Mouse (Mus musculus): ENCODE data around the gene Fbxo8. TPM values are rescaled to one million over a fixed set of nuclear protein-coding genes. Genes with fewer than 3 reads are reported as not detected.

The Fbxo8 gene
- total and polyA plus RNA-seq, 3 experiments, result 14.8 to 47.0 (median 28.1) TPM

DNA sequence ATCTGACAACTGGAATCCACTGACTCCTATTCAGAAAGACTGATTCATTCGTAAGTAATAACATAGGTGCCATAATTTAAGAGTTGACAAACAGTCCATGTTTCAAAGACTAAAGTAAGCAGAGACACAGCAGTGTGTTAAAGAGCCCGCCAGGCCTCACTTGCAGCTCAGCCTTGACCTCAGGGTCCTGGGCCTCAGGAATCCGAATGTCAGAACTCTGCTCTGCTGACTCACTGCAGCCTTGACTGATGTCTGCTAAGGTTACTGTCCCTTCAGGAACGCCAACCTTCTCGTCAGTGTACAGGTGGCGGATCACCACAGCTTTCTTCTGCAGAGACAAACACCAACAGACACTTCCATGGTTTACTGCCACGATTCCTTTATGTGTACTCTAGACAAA lies 10.2 kb upstream of the Fbxo8 start:
- dilution Hi-C loops (cut with MboI; ENCODE audit: extremely low pct_ligation_motif_present, extremely low pct_unique_long_range_greater_than_20kb, low sequenced_read_pairs) (no loop called here), in situ Hi-C loops (cut with MboI; ENCODE audit: low pct_ligation_motif_present, low pct_unique_long_range_greater_than_20kb, low sequenced_read_pairs) (loop anchor here (5.0 kb wide), 1 partner anchor 67 kb away; no protein-coding TSS in a partner anchor)
- no peak for DNase-seq (ENCODE audit: extremely low read depth)
- no peaks in the 10 kb centered on the region for H3K9me3 ChIP-seq (replicated peaks; ENCODE audit: low read length)
- H3K27me3 ChIP-seq (replicated peaks), result no peaks in the 10 kb centered on the region
- no peak overlapping the region for H3K27ac ChIP-seq (ENCODE audit: insufficient read depth, low read depth)
- no peak overlapping the region for H3K4me2 ChIP-seq (ENCODE audit: insufficient read depth, low read depth, poor library complexity, severe bottlenecking)
- no peaks in the 10 kb centered on the region for H3K79me2 ChIP-seq (replicated peaks; ENCODE audit: control insufficient read depth, extremely low read depth, insufficient read depth, poor library complexity, severe bottlenecking)
- no peaks in the 10 kb centered on the region for H3K4me1 ChIP-seq (ENCODE audit: control insufficient read depth in 1 of 2, insufficient read depth in 2 of 2)
- H3K9ac ChIP-seq (ENCODE audit: insufficient read depth, low read depth), result no peak overlapping the region
- TF ChIP-seq USF2 (conservative IDR thresholded peaks at IDR 0.05; ENCODE audit: low read depth, low read length) (no peak), EP300 (IDR thresholded peaks at IDR 0.05; ENCODE audit: low read length) (no peak), PAX5 (IDR thresholded peaks at IDR 0.05; ENCODE audit: low read length) (no peak), JUND (conservative IDR thresholded peaks at IDR 0.05; ENCODE audit: low read depth, low read length) (no peak), GABPA (IDR thresholded peaks at IDR 0.05; ENCODE audit: insufficient replicate concordance, low read depth, low read length) (no peak), SMC3 (IDR thresholded peaks at IDR 0.05; ENCODE audit: low read depth, low read length) (no peak), RCOR1 (conservative IDR thresholded peaks at IDR 0.05; ENCODE audit: low read depth, low read length) (no peak), HCFC1 (IDR thresholded peaks at IDR 0.05; ENCODE audit: low read depth, low read length) (no peak), MEF2A (IDR thresholded peaks at IDR 0.05; ENCODE audit: borderline replicate concordance, low read depth, low read length) (no peak), MXI1 (IDR thresholded peaks at IDR 0.05; ENCODE audit: low read depth, low read length) (no peak), CHD2 (IDR thresholded peaks at IDR 0.05; ENCODE audit: low read length) (no peak), MAX (IDR thresholded peaks at IDR 0.05; ENCODE audit: low read length) (no peak), KAT2A (IDR thresholded peaks at IDR 0.05; ENCODE audit: insufficient replicate concordance, low read length) (no peak), ZNF384 (IDR thresholded peaks at IDR 0.05; ENCODE audit: low read depth, low read length) (no peak), ZMIZ1 (IDR thresholded peaks at IDR 0.05; ENCODE audit: low read depth, low read length) (no peak), TCF12 (IDR thresholded peaks at IDR 0.05; ENCODE audit: low read depth, low read length) (no peak), NRF1 (IDR thresholded peaks at IDR 0.05; ENCODE audit: low read depth, low read length) (no peak), NELFE (IDR thresholded peaks at IDR 0.05; ENCODE audit: low read depth, low read length) (no peak), ELF1 (IDR thresholded peaks at IDR 0.05; ENCODE audit: low read depth, low read length) (no peak), ETS1 (conservative IDR thresholded peaks at IDR 0.05; ENCODE audit: low read depth, low read length) (no peak)
- no peak overlapping the region for H3K4me3 ChIP-seq (replicated peaks in 1 of 3; ENCODE audit: low read depth in 2 of 3, low read length in 2 of 3, poor library complexity in 1 of 3)
- H3K36me3 ChIP-seq (replicated peaks in 1 of 2; ENCODE audit: control insufficient read depth in 1 of 2, insufficient read depth in 1 of 2, low read length in 1 of 2), result peaks cover 42 to 83% of the 10 kb centered on the region in 2 experiments

DNA sequence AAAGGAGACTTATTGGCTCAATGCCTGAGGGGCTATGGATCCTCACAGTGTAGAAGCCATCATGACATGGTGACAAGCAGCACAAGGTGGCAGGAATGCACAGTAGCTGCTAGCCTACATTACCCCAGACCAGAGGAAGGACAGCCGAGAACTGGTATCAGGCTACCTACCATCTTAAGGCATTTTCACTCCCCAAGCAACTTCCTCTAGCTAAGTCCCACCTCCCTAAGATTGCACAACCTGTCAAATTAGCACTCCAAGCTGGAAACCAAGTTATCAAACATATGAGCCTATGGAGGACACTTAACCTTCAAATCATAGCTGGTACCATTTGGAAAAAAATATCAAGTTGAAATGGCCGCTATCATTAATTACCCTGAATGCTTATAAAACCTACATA lies 3.0 kb upstream of the Fbxo8 start:
- in situ Hi-C loops (cut with MboI; ENCODE audit: low pct_ligation_motif_present, low pct_unique_long_range_greater_than_20kb, low sequenced_read_pairs), result no loop called here
- Histone ChIP-seq H3K4me1 (ENCODE audit: control insufficient read depth in 1 of 2, insufficient read depth in 2 of 2) (peaks cover 0 to 23% of the 10 kb centered on the region in 2 experiments; a peak in 2 of 4 replicates), H3K36me3 (replicated peaks in 1 of 2; ENCODE audit: control insufficient read depth in 1 of 2, insufficient read depth in 1 of 2, low read length in 1 of 2) (peaks cover 15 to 39% of the 10 kb centered on the region in 2 experiments), H3K4me3 (replicated peaks in 1 of 3; ENCODE audit: low read depth in 2 of 3, low read length in 2 of 3, poor library complexity in 1 of 3) (no peak overlapping the region), H3K27me3 (replicated peaks) (no peaks in the 10 kb centered on the region), H3K9ac (ENCODE audit: insufficient read depth, low read depth) (no peak overlapping the region), H3K9me3 (replicated peaks; ENCODE audit: low read length) (no peaks in the 10 kb centered on the region), H3K79me2 (replicated peaks; ENCODE audit: control insufficient read depth, extremely low read depth, insufficient read depth, poor library complexity, severe bottlenecking) (peaks cover 8% of the 10 kb centered on the region), H3K27ac (ENCODE audit: insufficient read depth, low read depth) (no peak overlapping the region), H3K4me2 (ENCODE audit: insufficient read depth, low read depth, poor library complexity, severe bottlenecking) (no peak overlapping the region)
- no peak for TF ChIP-seq ZKSCAN1 (IDR thresholded peaks at IDR 0.05; ENCODE audit: borderline replicate concordance, low read depth, low read length)
- no peak for TF ChIP-seq JUN (IDR thresholded peaks at IDR 0.05; ENCODE audit: insufficient read depth, low read depth, low read length)
- dilution Hi-C loops (cut with MboI; ENCODE audit: extremely low pct_ligation_motif_present, extremely low pct_unique_long_range_greater_than_20kb, low sequenced_read_pairs), result no loop called here
- DNase-seq (ENCODE audit: extremely low read depth), result no peak
